Mouse (Mus musculus): ENCODE results near the gene Olfr1026. TPM values are rescaled to one million over a fixed set of nuclear protein-coding genes. Genes with fewer than 3 reads are reported as not detected.

The Olfr1026 gene
- polyA plus RNA-seq (2012): not detected in 2 replicates

- no peak for TF ChIP-seq GATA1 (IDR thresholded peaks at IDR 0.05; ENCODE audit: low read length)
These were observed at the start of gene Olfr1026 for GRCm38 (mm10) chr2:85921258-85921657. Gene Olfr1026 (plus strand): TSS chr2:85921558.

- no peak for TF ChIP-seq GATA1 (IDR thresholded peaks at IDR 0.05; ENCODE audit: low read length)
These were observed 36.0 kb upstream of the Olfr1026 start, which contains the start of gene Olfr1023 for GRCm38 (mm10) chr2:85885340-85885739. Gene Olfr1023 (plus strand): TSS chr2:85885640.

DNA sequence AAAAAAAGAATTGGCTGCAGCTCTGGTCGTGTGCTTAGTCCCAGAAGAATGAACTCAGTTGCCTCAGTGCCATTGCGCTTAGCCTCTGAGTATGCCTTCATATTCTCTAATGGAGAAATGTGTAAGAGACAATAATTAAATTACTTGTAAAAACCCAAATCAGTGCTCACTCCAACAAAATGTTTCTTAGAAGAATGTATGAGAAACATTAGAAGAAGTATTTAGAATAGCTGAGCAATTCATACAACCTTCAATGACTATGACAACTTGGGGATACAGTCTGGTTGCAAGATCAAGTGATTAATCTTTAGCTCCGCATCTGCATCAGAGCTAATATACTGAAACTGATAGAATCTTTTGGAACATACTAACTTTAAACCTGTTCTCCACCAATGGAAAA is 16.4 kb upstream of the Olfr1026 start, which contains the start of gene Olfr1024:
Gene Olfr1024 (minus strand): TSS at position 101 of the 400 bp plus-strand sequence.
- TF ChIP-seq GATA1 (IDR thresholded peaks at IDR 0.05; ENCODE audit: low read length): no peak

GRCm38 (mm10) chr2:85913197-85913596 is 8.2 kb upstream of the Olfr1026 start:
- no peak for TF ChIP-seq GATA1 (IDR thresholded peaks at IDR 0.05; ENCODE audit: low read length)

GRCm38 (mm10) chr2:85914893-85915292 is 6.5 kb upstream of the Olfr1026 start, which contains the start of gene Olfr1025-ps1:
Gene Olfr1025-ps1 (plus strand): TSS chr2:85915193.
- TF ChIP-seq GATA1 (IDR thresholded peaks at IDR 0.05; ENCODE audit: low read length): no peak

- no peak for TF ChIP-seq GATA1 (IDR thresholded peaks at IDR 0.05; ENCODE audit: low read length)
These were observed 28.8 kb downstream of the Olfr1026 start, which contains the start of gene Olfr1028 for GRCm38 (mm10) chr2:85950137-85950536. Gene Olfr1028 (plus strand): TSS chr2:85950437.

- no peak for TF ChIP-seq GATA1 (IDR thresholded peaks at IDR 0.05; ENCODE audit: low read length)
These were observed 52.2 kb downstream of the Olfr1026 start, which contains the start of gene Olfr1029 for GRCm38 (mm10) chr2:85973595-85973994. Gene Olfr1029 (plus strand): TSS chr2:85973895.

Other genes starting within 250 kb of the Olfr1026 start
- not detected in 2 replicates for gene Olfr1006, start 242.8 kb upstream of the Olfr1026 start, polyA plus RNA-seq (2012)
- not detected in 2 replicates for gene Olfr1008, start 232.1 kb upstream of the Olfr1026 start, polyA plus RNA-seq (2012)
- not detected in 2 replicates for gene Olfr1009, start 206.1 kb upstream of the Olfr1026 start, polyA plus RNA-seq (2012)
- gene Olfr1012, start 158.8 kb upstream of the Olfr1026 start, polyA plus RNA-seq (2012): not detected in 2 replicates
- not detected in 2 replicates for gene Olfr1013, start 154.5 kb upstream of the Olfr1026 start, polyA plus RNA-seq (2012)
- not detected in 2 replicates for gene Olfr1014, start 148.8 kb upstream of the Olfr1026 start, polyA plus RNA-seq (2012)
- not detected in 2 replicates for gene Olfr1015, start 139.5 kb upstream of the Olfr1026 start, polyA plus RNA-seq (2012)
- not detected in 2 replicates for gene Olfr1016, start 119.0 kb upstream of the Olfr1026 start, polyA plus RNA-seq (2012)
- not detected in 2 replicates for gene Olfr1018, start 103.1 kb upstream of the Olfr1026 start, polyA plus RNA-seq (2012)
- gene Olfr1019, start 76.1 kb upstream of the Olfr1026 start, polyA plus RNA-seq (2012): not detected in 2 replicates
- gene Olfr1020, start 74.5 kb upstream of the Olfr1026 start, polyA plus RNA-seq (2012): not detected in 2 replicates
- not detected in 2 replicates for gene Olfr1022, start 53.0 kb upstream of the Olfr1026 start, polyA plus RNA-seq (2012)
- gene Olfr1023, start 35.9 kb upstream of the Olfr1026 start, polyA plus RNA-seq (2012): not detected in 2 replicates
- gene Olfr1024, start 16.5 kb upstream of the Olfr1026 start, polyA plus RNA-seq (2012): not detected in 2 replicates
- not detected in 2 replicates for gene Olfr1025-ps1, start 6.4 kb upstream of the Olfr1026 start, polyA plus RNA-seq (2012)
- not detected in 2 replicates for gene Olfr1028, start 28.9 kb downstream of the Olfr1026 start, polyA plus RNA-seq (2012)
- not detected in 2 replicates for gene Olfr1029, start 52.3 kb downstream of the Olfr1026 start, polyA plus RNA-seq (2012)
- not detected in 2 replicates for gene Olfr1030, start 57.7 kb downstream of the Olfr1026 start, polyA plus RNA-seq (2012)
- not detected in 2 replicates for gene Olfr1031, start 68.7 kb downstream of the Olfr1026 start, polyA plus RNA-seq (2012)
- gene Olfr1032, start 84.0 kb downstream of the Olfr1026 start, polyA plus RNA-seq (2012): not detected in 2 replicates
- gene Olfr1033, start 99.1 kb downstream of the Olfr1026 start, polyA plus RNA-seq (2012): not detected in 2 replicates
- gene Olfr1034, start 124.3 kb downstream of the Olfr1026 start, polyA plus RNA-seq (2012): not detected in 2 replicates
- gene Olfr1036, start 152.4 kb downstream of the Olfr1026 start, polyA plus RNA-seq (2012): not detected in 2 replicates
- not detected in 2 replicates for gene Olfr1037, start 165.8 kb downstream of the Olfr1026 start, polyA plus RNA-seq (2012)
- gene Olfr1039, start 214.4 kb downstream of the Olfr1026 start, polyA plus RNA-seq (2012): not detected in 2 replicates
- not detected in 2 replicates for gene Olfr1040, start 225.2 kb downstream of the Olfr1026 start, polyA plus RNA-seq (2012)
- gene Olfr1042, start 240.3 kb downstream of the Olfr1026 start, polyA plus RNA-seq (2012): not detected in 2 replicates
- not detected in 2 replicates for gene Olfr1043, start 246.0 kb downstream of the Olfr1026 start, polyA plus RNA-seq (2012)

Measured in G1E-ER4 (cell line).